Mouse (Mus musculus) cerebellum, adult 2 months (tissue): ENCODE results near the gene Igf2bp3.

Experiments used
- CTCF ChIP-seq: fragments of 200-500 bp; IDR thresholded peaks from 2 replicates; pipeline ENCODE4 v1.5.1; 2011; ENCODE audit warnings: low read depth, mild to moderate bottlenecking, control low read depth, low read length, moderate library complexity, borderline replicate concordance; ENCODE audit not compliant: insufficient read depth
- POLR2A ChIP-seq: fragments of 200-500 bp; IDR thresholded peaks from 2 replicates; pipeline ENCODE4 v1.6.1; 2011; ENCODE audit warnings: low read length, control low read depth, borderline replicate concordance; ENCODE audit not compliant: insufficient read depth

DNA sequence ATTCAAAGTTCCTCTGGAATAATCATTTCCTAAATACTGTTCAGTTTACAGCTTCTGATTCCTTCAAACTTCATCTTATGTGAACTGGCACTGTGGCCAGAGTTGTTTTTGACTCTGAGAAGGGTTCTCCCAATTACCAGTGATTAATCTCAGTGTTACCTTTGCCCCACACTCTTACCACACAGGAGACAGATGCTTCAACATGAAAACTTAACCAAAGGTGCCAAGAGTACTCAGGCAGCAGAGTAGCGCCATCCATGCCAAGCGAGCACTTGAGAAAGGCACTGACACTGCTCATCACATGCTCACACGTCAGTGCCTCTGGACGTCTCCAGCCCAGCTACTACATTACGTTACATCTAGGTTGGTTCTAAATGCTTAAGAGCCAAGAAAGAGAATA, 43.5 kb downstream of the Igf2bp3 start:
- TF ChIP-seq CTCF (no peak), POLR2A (no peak)
